Mouse (Mus musculus) heart, postnatal 14 days (tissue): ENCODE data around the gene Scgb1b27. TPM values are rescaled to one million over a fixed set of nuclear protein-coding genes. Genes with fewer than 3 reads are reported as not detected.
"Not testable (repeated sequence)": the region's sequence is repeated elsewhere in the genome, so short reads cannot be mapped to it uniquely, and the experiment has no call there.

Experiments used
- DNase-seq, 2 experiments: peaks; one replicate each; pipeline ENCODE4 v3.0.0; 2021 to 2022
- intact Hi-C: fragments of 180-260 bp; cut with DNase I; formaldehyde crosslinking; loops from one replicate; pipeline ENCODE4 v1.15.1; 2025
- long read RNA-seq, 2 experiments: library from polyadenylated mRNA; stranded (forward); transcript quantifications; one replicate each; pipeline ENCODE4 v2.0.0; 2021
- total RNA-seq, 2 experiments: library from RNA; stranded (reverse); gene quantifications; 2 replicates each; pipeline ENCODE4 v1.2.3; 2021

The Scgb1b27 gene
- not detected for total RNA-seq
- long read RNA-seq, experiment 1: 0 reads
- long read RNA-seq, experiment 2: 0 reads

GRCm38 (mm10) chr7:34021183-34021582 is at the start of gene Scgb1b27:
Gene Scgb1b27, plus strand, starts transcription at chr7:34021483.
- intact Hi-C loops, DNase-seq: not testable (repeated sequence)

DNA sequence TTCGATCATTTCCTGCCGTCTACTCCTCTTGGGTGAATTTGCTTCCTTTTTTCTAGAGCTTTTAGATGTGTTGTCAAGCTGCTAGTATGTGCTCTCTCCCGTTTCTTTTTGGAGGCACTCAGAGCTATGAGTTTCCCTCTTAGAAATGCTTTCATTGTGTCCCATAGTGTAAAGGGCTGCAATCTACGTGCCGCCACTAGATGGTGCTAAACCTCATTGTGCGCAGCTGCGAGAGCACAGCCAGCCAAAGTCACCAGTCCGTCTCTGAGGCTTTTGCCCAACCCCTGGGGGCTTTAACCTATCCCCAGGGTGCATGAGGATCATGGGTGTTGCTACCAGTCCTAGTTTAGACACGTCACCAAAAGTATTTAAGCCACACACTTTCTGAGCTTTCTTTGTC is 39.0 kb upstream of the Scgb1b27 start:
- intact Hi-C loops: loop anchor here (5.0 kb wide), 1 partner anchor 210 kb away; no protein-coding TSS in a partner anchor
- DNase-seq: peak; percentile 10 to 47

DNA sequence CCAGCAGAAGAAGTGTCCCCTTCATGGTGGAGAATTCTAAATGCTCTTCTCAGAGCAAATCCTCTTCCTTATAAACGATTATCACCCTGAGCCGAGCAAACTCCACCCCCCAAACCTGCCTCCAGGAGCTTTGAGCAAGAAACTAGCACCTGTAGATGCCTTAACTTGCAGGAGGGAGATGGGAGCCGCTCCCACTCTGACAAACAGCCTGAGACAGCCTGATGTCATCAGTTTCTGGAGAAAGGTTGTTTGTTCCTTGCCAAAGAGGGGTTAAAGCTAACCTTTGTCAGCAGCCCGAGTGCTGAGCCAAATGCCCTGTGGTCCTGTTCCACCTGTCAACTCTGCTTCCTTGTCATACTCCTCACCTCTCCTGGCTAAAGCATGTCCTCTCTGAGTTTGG is 7.4 kb upstream of the Scgb1b27 start, which contains the start of gene Scgb2b27:
Scgb2b27 (minus strand) TSS at position 101 of the 400 bp plus-strand sequence.
- no peak for DNase-seq
- intact Hi-C loops: no loop called here

DNA sequence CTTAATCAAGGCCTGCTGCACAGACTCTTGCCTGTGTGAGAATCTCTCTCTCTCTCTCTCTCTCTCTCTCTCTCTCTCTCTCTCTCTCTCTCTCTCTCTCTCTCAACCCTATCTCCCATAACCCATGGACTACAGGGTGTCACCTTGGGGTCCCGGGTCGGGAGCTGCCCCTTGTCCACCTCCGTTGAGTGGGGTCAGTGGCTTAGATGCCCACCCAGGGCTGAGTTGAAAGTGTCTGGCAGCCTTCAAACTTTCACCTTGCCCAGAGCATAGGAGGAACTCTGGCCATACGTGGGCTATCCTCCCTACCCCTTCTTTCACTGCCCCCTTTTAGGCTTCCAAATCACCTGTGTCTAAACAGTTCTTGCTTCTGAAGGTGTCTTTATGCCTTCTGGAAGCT is 4.4 kb downstream of the Scgb1b27 start:
- intact Hi-C loops: no loop called here
- no peak for DNase-seq

GRCm38 (mm10) chr7:34027202-34027601 is 5.9 kb downstream of the Scgb1b27 start:
- intact Hi-C loops: not testable (repeated sequence)

GRCm38 (mm10) chr7:34030026-34030425 is 8.7 kb downstream of the Scgb1b27 start:
- DNase-seq: no peak
- intact Hi-C loops: no loop called here

More at GRCm38 (mm10) chr7:34027202-34027601, 5.9 kb downstream of the Scgb1b27 start:
- DNase-seq: not testable (repeated sequence)

- intact Hi-C loops, DNase-seq: not testable (repeated sequence)
Measured at GRCm38 (mm10) chr7:34034579-34034978, 13.3 kb downstream of the Scgb1b27 start.

DNA sequence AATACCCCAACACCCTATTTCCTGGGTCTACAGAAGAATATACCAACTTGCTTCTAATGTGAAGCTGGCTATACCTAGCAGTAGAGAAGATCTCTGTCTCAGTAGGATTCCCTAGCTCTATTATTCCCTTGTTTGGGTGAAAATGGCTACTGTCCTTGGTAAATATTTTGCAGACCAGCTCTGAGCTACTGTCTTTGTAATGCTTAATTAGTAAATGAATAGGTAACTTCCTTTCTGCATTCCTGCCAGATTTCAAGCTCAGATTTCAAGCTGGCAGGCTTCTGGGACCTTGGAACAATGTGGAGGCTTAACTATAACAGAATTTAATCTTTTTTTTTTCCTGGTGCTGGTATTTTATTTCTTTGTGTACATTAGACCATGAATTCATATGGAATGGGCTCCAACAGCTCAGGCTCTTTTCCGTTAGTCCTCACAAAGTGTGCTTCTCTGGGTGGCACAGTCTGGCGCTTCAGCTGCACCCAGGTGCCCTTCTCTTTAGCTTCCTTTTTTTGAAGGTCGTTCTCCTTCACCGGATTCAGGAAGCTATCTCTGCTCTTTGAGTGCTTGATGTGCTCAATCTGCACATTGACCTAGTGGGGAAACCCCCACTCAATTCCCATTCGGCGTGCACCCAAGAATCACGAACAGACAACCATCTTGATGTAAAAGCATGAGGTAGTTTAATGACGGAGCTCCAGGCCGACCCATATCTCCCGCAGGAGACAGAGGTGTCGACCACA is 15.0 kb downstream of the Scgb1b27 start:
- intact Hi-C loops, DNase-seq: not testable (repeated sequence)

GRCm38 (mm10) chr7:34068132-34068531 is 46.8 kb downstream of the Scgb1b27 start:
- DNase-seq, intact Hi-C loops: not testable (repeated sequence)

Other genes starting within 250 kb of the Scgb1b27 start
- not detected for gene Scgb2b26, start 76.4 kb upstream of the Scgb1b27 start, total RNA-seq
- not detected for gene Scgb2b27, start 7.5 kb upstream of the Scgb1b27 start, total RNA-seq
- gene Scgb1b30, start 73.9 kb downstream of the Scgb1b27 start, total RNA-seq: not detected
- 10 to 100 TPM; 14.0 to 15.7 TPM for gene Wtip, start 111.8 kb downstream of the Scgb1b27 start, total RNA-seq
- gene Uba2, start 148.1 kb downstream of the Scgb1b27 start, total RNA-seq: 10 to 100 TPM; 34.6 to 38.9 TPM
- 10 to 100 TPM; 16.2 to 19.2 TPM for gene Pdcd2l, start 175.2 kb downstream of the Scgb1b27 start, total RNA-seq
- 100 to 1,000 TPM; 507 to 526 TPM for gene Gpi1, start 208.9 kb downstream of the Scgb1b27 start, total RNA-seq
- gene Gm6096, start 229.6 kb downstream of the Scgb1b27 start, total RNA-seq: not detected